Mouse (Mus musculus) adrenal gland, postnatal 36 days (tissue): Measurements from ENCODE around the gene Il25. TPM values are rescaled to one million over a fixed set of nuclear protein-coding genes. Genes with fewer than 3 reads are reported as not detected.
"Not testable (repeated sequence)": the region's sequence is repeated elsewhere in the genome, so short reads cannot be mapped to it uniquely, and the experiment has no call there.

Experiments
- DNase-seq, 2 experiments: peaks; one replicate each; pipeline ENCODE4 v3.0.0; 2021; ENCODE audit warnings: mixed read lengths in 1 of 2
- total RNA-seq, 2 experiments: library from RNA; stranded (reverse); gene quantifications; 2 replicates each; pipeline ENCODE4 v1.2.3; 2021

Gene Il25
- total RNA-seq, 2 experiments from 2014 or later = not detected

DNA sequence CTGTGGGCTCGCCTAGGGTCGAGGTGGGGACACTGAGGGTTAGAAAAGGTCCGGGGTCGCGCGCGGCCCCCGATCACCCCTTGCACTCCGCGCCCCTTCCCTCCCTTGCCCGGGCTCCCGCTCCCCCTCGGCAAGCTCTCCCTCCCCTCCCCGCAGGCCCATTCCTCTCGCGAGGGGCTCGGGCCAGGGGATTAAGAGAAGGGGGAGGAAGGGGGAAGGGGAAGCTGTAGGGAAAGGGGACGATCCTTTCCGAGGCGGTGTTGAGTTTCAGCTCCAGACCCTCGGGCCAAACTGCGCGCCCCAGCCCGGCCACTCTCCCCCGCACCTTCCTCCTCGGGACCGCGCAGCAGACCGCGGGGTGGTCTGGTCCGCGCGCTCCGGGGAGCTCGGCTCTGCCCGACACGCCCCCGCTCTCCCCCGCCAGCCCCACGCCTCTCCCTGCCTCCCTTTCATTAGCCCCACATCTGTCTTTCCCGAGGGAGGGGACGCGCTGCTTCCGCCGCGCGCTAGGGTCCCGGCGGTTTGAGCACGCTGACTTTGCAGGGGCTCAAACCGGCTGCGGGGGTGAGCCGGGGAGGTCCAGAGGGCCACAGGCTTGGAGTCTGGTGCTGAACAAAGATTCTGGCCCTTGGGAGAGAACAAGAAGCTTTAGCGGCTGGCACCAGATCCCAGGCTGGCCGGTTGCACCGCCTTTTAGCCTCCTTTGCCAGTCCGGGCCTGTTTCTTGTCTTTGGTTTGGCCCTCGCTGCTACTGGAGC is 5.9 kb upstream of the Il25 start:
- peak in 1 of 2 experiments; percentile 34 for DNase-seq

DNA sequence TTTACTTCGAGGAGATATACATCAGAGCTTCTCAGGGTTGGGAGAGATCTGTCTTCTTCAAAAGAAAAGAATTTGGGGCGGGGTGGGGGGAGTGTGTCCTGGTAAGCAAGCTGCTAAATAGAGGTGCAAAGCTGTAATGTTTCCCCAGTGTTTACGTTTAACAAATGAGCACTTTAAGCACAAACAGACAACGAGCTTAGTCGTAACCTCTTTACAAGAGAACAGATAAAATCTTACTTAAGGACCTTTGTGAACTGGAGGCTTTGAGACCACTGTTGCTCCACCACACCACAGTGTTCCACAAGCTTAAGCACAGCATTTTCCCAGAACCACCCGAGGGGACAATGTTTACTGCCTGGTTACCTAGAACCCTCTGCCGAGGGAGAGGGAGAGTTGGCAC is 5.2 kb upstream of the Il25 start:
- DNase-seq = no peak

DNA sequence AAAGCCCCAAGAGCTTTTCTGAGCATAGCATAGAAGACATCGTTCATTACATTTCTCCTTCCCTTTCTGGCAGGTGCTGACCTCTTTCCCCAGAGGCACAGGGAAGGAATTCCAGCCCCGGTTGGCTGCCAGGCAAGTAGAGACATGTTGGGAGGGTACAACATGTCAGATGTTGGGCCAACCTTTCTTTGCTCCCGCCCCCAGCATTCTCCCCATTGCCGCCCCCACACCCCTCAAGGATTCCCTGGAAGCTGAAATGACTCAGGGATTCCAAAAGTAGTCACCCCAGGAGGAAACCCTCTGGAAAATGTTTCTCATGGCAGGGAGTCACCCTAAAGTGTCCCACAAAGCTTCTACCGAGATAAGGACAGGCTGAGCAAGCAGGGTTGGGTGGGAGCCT is 2.7 kb upstream of the Il25 start:
- no peak for DNase-seq

DNA sequence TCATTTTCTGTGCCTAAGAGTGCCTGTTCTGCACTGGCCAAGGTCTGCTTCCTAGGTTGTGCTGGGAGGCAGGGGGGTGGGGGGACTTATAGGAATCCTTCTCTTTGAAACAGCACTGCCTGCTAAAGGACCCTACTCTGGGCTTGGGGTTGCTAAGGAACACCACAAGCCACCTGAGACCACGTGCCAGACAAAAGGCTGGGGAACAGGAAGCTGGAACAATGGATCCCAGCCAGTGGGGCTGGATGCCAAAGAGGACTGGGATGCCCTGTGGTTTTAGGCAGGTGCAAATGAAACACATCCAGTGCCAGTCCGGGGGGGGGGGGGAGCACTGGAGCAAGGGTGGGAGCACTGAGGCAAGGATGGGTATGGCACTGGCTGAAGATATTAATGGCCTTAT is 2.1 kb upstream of the Il25 start:
- no peak for DNase-seq

DNA sequence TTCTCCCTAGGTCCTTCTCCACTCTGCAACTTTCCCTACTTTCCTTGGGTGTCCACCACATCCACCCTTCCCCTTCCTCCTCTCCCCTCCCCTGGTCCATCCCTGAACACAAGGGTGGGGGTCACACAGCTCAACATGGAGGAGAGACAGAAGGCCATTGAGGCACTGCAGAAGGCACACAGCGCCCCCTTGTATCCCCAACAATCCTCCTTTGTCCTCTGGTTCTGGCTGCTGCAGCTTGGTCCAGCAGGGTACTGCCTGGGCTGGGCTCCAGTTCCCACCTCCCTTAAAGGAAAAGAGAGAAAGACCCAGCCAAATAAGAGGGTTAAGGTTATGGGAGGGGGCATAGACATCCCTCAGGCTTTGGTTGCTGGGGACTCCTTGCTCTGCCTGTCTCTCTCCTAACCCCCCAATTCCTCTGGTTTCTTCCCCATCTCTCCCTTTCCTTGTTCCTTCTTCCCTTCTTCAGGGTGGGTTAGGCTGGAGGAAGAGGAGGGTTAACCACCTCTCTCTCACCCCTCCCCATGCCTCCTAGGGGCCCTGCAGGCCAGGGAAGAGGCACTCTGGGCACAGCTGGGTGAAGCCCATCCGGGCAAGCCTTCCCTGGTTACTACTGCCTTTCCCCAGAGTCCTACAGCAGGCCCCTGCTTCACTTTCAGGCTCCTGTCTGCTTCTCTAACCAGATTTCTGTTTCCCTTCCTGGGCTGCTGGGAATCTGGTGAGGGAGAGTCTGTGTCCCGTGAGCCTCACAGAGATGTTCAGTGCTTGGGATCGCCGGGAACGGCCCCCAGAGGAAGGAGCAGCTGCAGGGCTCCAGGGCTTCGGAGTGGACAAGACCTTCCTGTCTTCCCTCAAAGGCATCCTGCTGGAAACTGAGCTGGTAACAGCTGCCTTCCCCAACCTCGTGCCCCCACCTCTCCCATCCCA is 3.7 kb downstream of the Il25 start, which contains the start of gene Cmtm5:
Gene Cmtm5 (plus strand): TSS at position 358 of the 927 bp plus-strand sequence.
- no peak for DNase-seq

DNA sequence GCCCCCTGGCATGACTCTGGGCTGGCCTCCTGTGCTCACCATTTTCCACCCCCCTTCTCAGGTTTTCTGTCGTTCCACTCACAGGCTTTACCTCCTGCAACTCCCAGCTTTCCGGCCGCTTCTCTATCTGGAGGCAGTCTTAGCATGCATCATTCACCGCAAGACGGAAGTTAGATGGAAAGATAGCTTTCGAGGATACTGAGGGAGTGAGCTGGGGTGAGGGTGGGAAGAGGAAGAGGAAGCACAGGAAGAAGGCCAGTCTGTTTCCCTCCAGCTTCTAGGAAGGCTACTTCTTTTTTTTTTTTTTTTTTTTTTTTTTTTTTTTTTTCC is 4.3 kb downstream of the Il25 start:
- DNase-seq = no peak

DNA sequence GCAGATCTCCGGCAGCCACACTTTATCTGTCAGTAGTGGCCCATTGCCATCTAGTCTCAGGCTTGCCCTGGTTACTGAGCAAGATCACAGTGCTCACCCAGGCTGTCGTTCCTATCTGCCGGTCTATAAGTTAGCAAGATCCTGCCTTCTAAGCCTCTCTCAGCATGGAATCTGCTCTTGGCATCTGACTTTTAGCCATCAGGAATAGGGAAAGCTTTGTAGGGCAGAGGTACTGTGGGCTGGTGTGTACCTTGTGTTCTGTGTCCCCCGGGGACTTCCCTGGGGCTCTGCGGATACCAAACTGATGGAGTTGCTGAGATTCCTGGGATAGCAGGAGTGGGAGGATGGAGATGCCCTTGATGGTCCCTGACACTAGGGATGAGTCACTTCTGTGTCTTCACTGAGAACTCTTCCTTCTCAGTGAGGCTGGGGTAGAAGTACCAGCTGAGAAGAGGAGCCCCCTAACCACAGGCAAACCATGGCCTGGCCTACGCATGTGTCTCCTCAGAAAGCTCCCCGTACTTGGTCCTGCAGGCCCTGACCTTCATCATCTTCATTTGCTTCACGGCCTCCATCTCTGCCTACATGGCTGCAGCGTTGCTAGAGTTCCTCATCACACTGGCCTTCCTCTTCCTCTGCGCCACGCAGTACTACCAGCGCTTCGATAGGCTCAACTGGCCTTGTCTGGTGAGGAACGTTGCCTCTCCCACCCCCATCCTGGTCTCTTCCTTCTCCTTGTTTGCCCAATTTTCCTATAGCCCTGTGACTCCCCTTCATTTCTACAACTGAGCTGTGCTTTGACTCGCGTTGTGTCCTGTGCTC is 5.1 kb downstream of the Il25 start:
- no peak for DNase-seq

DNA sequence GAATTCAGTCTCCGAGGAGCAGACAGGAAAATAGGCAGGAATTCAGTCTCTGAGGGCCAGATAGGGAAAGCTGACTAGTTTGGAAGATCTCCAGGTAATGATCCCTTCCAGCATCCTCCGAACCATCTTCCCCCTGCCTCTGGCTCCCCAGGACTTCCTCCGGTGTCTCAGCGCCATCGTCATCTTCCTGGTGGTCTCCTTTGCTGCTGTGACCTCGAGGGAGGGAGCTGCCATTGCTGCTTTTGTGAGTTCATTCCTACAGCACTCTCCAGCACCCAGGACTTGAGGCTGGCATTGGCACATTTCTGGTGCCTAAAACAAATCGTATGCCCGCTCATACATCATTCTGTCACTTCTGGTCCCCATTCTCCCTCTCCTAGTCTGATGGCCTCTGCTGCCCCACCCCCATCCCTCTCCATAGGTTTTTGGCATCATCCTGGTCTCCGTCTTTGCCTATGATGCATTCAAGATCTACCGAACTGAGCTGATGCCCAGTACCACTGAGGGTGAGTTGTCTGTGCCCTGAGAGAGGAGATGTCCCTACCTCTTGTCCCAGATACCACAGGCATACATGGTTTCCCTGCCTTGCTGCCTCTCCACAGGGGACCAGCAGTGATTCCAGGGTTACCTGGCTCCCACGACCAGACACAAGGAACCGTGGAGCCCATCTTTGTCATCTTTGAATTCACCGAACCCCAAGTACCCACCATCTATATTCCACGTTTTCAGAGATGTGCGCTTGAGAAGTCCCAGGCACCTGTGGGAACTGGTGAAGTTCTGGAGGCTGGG is 6.1 kb downstream of the Il25 start:
- DNase-seq = no peak

DNA sequence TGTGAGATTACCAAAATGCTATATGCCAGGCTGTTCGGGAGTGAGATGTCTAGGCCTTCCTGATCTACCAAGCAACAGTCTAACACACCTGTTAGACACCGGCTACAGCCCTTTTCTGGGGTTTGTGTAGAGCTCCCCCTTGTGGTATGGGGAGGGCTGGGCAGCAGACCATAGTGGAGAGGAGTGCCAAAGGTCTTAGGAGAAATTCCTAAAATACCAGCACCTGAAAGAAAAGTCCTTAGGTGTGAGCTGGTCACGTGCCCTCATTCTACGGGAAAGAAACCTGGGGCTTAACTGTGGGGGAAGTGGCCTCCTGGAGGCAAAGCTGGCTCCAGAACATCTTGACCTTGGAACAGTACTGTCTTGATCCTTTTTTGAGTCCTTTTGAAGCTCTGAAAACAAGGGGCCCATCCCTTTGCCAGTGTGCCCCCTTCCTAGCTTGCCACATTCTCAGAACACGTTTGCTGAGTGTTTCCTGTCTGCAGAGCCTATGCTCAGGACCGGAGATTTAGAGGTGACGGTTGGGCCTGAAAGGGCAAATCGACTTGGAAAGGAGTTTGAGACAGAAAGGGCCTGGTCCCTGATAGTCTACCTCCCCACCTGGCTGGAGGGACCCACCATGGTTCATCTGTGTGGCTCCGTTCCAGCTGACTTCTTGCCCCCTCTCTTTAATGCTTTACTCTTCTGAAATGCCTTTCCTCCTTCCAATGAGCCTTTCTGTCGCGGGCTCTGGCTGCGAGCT is 7.1 kb downstream of the Il25 start:
- peak; percentile 69 to 82 for DNase-seq

DNA sequence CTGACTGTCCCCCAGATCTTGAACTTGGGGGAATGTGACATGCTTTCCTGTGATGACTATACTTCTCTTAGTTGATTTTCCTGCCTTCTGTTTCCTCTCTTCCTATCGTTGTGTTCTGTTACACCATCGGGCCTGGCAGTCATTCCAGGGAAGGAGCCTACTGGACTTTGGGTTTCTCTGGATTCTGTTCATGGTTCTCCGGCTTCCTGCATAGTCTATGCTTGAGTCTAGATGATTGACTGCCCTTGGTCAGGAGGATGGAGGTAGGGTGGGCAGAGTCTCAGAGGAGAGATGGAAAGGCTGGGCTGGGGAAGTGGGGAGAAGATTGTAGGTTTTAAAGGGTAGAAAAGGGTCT is 7.7 kb downstream of the Il25 start:
- DNase-seq = no peak

DNA sequence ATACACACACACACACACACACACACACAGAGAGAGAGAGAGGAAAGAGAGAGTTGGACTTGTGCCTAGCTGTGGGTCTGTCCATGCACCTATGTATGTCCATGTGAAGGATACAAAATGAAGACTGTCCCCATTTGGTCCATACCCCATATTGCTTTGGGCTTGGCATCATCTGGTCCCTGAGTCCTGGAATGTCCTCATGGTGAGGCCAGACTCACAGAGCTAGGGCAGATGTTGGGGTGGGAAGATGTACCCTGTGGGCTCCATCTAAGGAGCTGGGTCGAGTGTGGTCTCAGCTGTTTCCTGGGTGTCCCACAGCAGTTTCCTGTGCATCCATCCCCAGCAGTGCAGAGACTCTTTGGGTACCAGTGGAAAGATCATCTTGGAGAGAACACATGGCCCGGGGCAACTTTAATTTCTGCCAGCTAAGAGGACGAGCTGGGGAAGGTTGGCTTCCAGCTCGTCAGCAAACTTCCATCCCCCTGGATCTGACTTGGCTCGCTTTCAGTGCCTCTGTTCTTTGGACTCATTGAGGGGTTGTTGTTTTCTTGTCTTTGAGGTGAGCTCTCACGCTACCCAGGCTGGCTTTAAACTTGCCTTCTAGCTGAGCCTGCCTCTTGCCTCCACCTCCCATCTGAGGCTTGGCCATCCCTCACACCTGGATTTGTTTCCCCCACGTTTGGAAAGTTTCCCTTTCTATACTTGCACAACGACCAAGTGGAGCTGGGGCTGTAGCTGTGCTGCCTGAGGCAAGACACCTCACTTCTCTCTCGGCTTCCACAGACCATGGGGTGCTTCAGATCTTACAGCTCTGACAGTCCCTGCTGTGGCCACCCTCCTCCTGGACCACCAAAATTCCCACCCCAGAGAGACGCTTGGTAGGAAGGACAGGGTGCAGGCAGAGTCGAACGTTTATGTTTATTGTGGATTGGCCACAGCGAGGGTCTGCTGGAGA is 8.8 kb downstream of the Il25 start:
- no peak for DNase-seq

DNA sequence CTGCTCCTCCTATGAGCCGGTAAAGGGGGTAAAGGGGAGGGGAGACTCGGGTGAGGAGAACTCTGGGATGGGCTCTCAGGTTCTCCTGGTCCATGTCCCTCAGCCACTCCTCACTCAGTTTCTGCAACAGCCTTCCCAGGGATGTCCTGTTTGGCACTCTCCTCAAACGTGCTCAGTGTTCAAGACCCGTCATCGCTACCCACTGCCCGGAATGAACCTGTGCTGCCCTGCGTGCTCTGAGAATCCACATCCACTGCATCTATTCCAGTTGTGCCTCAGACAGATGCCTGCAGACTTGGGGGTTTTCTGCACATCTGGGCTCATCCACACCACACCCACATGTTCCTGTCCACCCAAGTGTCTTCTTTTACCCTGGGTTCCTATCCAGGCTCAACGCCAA is 10.0 kb downstream of the Il25 start:
- DNase-seq = no peak

DNA sequence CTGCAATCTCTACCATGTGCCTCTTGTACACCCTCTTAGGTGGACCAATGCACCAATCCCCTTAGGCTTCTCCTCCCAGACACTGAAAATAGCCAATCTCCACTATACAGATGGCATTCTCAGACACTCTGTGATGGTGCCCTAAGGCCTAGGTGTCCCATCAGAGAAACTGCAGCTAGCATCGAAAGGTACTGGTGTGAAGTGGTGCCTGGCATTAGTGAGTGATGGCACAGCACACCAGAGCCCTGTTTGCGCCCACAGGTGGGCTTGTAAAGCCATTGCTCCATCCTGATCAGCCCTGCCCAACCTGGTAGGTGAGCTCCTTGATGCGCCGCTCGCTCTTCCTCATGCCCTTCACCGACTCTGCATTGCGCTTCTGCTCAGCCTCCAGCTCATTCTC is 11.5 kb downstream of the Il25 start:
- no peak for DNase-seq

DNA sequence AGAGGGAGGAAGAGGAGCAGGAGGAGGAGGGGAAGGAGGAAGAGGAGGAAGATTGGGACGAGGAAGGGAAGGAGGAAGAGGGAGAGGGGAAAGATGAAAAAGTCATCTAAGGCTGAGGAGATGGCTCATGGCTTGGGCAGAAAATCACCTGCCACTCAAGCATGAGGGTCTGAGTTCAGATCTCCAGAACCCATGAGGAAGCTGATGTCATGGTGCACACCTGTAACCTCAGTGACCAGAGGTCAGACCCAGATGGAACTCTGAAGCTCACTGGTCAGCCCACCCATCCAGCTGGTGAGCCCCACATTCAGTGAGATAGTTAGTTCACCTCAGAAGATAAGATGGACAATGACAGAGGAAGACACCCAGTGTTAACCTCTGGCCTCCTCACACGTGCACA is 12.4 kb downstream of the Il25 start:
- DNase-seq = no peak

DNA sequence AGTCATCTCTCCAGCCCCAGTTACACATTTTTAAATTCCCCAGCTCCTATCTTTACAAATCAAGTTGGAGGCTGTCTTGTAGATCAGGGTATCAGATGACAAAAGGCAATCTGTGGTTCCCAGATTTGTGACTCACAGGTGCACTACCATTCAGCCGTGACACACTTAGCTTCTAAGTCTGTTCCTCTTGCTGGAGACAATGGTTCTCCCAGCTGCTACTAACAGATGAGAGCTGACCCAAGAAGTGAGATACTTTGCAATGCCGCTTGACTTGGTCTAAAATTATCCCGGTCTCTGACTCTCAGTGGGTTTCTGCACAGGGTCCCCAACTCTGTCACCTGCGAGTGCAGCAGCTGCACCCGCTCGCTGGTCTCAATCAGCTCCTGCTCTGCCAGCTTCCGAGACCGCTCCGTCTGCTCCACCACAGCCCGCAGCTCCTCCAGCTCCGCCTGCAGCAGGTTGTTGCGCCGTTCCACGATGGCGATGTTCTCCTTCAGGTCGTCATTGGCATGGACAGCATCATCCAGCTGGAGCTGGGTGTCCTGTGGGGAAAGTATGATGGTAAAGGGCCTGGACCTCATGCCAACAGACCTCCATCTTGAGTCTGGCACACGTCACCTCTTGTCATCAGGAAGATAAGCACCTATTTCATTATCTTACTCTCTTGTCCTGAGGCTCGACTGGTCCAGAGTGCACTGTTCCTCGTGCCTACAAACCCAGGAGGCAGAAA is 13.6 kb downstream of the Il25 start:
- DNase-seq = no peak

DNA sequence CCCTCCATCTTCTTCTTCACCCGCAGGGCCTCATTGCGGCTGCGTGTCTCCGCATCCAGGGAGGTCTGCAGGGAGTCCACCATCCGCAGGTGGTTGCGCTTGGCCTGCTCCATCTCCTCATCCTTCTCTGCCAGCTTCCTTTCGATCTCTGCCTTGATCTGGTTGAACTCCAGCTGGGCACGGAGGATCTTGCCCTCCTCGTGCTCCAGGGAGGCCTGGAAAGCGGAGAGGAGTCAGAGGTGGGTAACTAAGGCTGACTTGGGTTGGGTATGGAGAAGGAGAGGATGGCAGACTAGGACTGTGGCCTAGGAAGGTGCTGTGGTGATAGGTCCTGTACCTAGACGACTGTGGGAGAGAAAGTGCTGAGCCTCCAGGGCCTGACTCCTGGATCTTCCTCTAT is 14.5 kb downstream of the Il25 start:
- not testable (repeated sequence) for DNase-seq

DNA sequence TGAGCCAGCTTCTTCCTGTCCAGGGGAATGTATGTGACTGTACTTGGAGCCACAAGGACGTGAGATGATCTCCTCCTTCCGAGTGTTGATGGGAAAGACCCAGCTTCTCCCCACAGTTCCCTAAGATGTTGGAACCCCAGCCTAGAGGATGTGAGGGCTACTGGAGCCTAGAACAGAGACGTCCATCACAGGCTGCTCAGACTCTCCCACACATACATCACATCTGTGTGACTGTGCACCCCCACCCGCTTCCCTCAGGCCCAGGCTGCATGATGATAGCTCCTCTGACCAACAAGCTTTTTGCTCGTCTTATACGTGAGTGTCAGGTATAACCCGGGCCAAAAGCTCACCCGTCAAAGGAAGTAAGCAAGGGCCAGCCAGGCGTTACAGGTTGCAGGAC is 16.3 kb downstream of the Il25 start:
- no peak for DNase-seq

DNA sequence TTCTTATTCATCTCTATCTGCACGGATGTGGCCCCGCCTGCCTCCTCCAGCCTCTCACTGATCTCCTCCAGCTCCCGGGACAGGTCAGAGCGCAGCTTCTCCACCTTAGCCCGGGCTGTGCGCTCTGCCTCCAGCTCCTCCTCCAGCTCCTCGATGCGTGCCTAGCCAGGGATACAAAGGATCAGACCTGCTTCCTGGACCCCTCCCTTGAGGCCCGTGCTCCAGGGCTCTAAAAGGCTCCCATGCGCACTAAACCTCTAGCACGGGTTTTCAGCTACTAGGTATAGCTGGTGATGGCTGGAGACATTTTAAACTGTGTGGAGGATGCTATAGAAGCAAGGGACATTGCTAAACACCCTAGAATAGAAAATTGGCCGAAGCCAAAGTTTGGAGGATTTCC is 18.0 kb downstream of the Il25 start:
- no peak for DNase-seq

DNA sequence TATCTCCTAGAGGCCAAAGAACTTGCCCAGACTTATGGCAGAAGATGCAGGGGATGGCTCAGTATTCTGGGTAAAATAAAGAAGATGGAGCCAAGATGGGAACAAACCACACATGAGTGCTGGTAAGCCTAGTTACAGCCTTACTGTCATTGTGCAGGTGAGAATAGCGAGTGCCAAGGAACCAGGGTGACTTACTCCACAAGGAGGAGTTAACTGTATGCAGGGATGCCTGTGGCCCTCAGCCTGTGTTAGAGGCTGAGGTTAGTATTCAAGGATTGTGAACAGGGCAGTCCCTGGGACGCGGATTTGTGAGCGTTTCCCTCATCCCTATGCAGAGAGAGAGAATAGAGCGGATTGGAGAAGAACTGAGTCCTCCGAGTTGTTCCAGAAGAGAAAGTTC is 19.1 kb downstream of the Il25 start:
- no peak for DNase-seq
